Mouse (Mus musculus): ENCODE measurements around the gene Sh3bp5l.

GRCm38 (mm10) chr11:58301057-58301456, 29.5 kb upstream of the Sh3bp5l start:
- TF ChIP-seq POLR2A (IDR thresholded peaks at IDR 0.05; ENCODE audit: extremely low read depth, insufficient read depth, low read length) (no peak), CTCF (IDR thresholded peaks at IDR 0.05; ENCODE audit: extremely low read depth, insufficient read depth, low read length) (peak; percentile 72)
